Mouse (Mus musculus): ENCODE measurements around the gene Ptpre. TPM values are rescaled to one million over a fixed set of nuclear protein-coding genes. Genes with fewer than 3 reads are reported as not detected.
A peak's percentile ranks its signal among the peaks of the same experiment; 100 is the strongest.

Ptpre gene
- polyA plus RNA-seq, 1 experiment from 2014 or later, result 1.9 TPM

- H3K4me3 ChIP-seq (ENCODE audit: low read depth, low read length), result peak overlapping the region; percentile 82
- ATAC-seq (no peak), DNase-seq (ENCODE audit: low spot score) (no peak)
- no peaks in the 10 kb centered on the region for H3K36me3 ChIP-seq (ENCODE audit: control insufficient read depth, insufficient read depth, low read length)
- H3K27me3 ChIP-seq (replicated peaks; ENCODE audit: control insufficient read depth, insufficient read depth, low read length), result no peaks in the 10 kb centered on the region
- WGBS, result 72% methylated on average over 7 of the region's 7 CpGs
- peak overlapping the region; percentile 45; the same call in 1 of the 2 replicates for H3K9ac ChIP-seq (ENCODE audit: low read length)
- H3K27ac ChIP-seq (ENCODE audit: low read depth, low read length), result no peak overlapping the region
- peaks cover 14% of the 10 kb centered on the region; the same call in 1 of the 2 replicates for H3K4me1 ChIP-seq (ENCODE audit: control insufficient read depth, insufficient read depth, low read length)
- H3K9me3 ChIP-seq (replicated peaks; ENCODE audit: control insufficient read depth, low read length), result no peaks in the 10 kb centered on the region
- H3K4me2 ChIP-seq (ENCODE audit: low read length), result peak overlapping the region; percentile 78
Observed at GRCm38 (mm10) chr7:135716968-135717557, 179.8 kb downstream of the Ptpre start.

GRCm38 (mm10) chr7:135721436-135721992 is 184.2 kb downstream of the Ptpre start:
- DNase-seq (ENCODE audit: low spot score), result no peak
- WGBS, result 81% methylated on average over 7 of the region's 7 CpGs
- no peaks in the 10 kb centered on the region for H3K36me3 ChIP-seq (ENCODE audit: control insufficient read depth, insufficient read depth, low read length)

GRCm38 (mm10) chr7:135722011-135722838 is 184.9 kb downstream of the Ptpre start:
- WGBS, result 81% methylated on average over 6 of the region's 6 CpGs
- Histone ChIP-seq H3K4me3 (ENCODE audit: low read depth, low read length) (no peak overlapping the region), H3K27me3 (replicated peaks; ENCODE audit: control insufficient read depth, insufficient read depth, low read length) (no peaks in the 10 kb centered on the region), H3K4me1 (ENCODE audit: control insufficient read depth, insufficient read depth, low read length) (no peaks in the 10 kb centered on the region), H3K27ac (ENCODE audit: low read depth, low read length) (no peak overlapping the region), H3K9ac (ENCODE audit: low read length) (no peak overlapping the region), H3K4me2 (ENCODE audit: low read length) (no peak overlapping the region), H3K36me3 (ENCODE audit: control insufficient read depth, insufficient read depth, low read length) (no peaks in the 10 kb centered on the region), H3K9me3 (replicated peaks; ENCODE audit: control insufficient read depth, low read length) (no peaks in the 10 kb centered on the region)
- DNase-seq (ENCODE audit: low spot score) (no peak), ATAC-seq (no peak)

More at GRCm38 (mm10) chr7:135721436-135721992, 184.2 kb downstream of the Ptpre start:
- H3K27me3 ChIP-seq (replicated peaks; ENCODE audit: control insufficient read depth, insufficient read depth, low read length), result no peaks in the 10 kb centered on the region
- H3K4me3 ChIP-seq (ENCODE audit: low read depth, low read length), result no peak overlapping the region
- no peak overlapping the region for H3K27ac ChIP-seq (ENCODE audit: low read depth, low read length)
- H3K9ac ChIP-seq (ENCODE audit: low read length), result no peak overlapping the region
- no peaks in the 10 kb centered on the region for H3K9me3 ChIP-seq (replicated peaks; ENCODE audit: control insufficient read depth, low read length)
- H3K4me1 ChIP-seq (ENCODE audit: control insufficient read depth, insufficient read depth, low read length), result 0 out of 2 replicates have a peak, but pooled peaks cover 4% of the 10 kb centered on the region
- no peak for ATAC-seq
- no peak overlapping the region for H3K4me2 ChIP-seq (ENCODE audit: low read length)

GRCm38 (mm10) chr7:135723672-135724341 is 186.5 kb downstream of the Ptpre start:
- Histone ChIP-seq H3K9me3 (replicated peaks; ENCODE audit: control insufficient read depth, low read length) (no peaks in the 10 kb centered on the region), H3K4me1 (ENCODE audit: control insufficient read depth, insufficient read depth, low read length) (no peaks in the 10 kb centered on the region), H3K36me3 (ENCODE audit: control insufficient read depth, insufficient read depth, low read length) (no peaks in the 10 kb centered on the region), H3K4me2 (ENCODE audit: low read length) (no peak overlapping the region), H3K27me3 (replicated peaks; ENCODE audit: control insufficient read depth, insufficient read depth, low read length) (no peaks in the 10 kb centered on the region), H3K9ac (ENCODE audit: low read length) (no peak overlapping the region), H3K27ac (ENCODE audit: low read depth, low read length) (no peak overlapping the region), H3K4me3 (ENCODE audit: low read depth, low read length) (no peak overlapping the region)
- WGBS, result 75% methylated on average over 6 of the region's 6 CpGs
- ATAC-seq, result no peak
- no peak for DNase-seq (ENCODE audit: low spot score)

GRCm38 (mm10) chr7:135726707-135727106 is 189.4 kb downstream of the Ptpre start:
- H3K36me3 ChIP-seq (ENCODE audit: control insufficient read depth, insufficient read depth, low read length), result no peaks in the 10 kb centered on the region
- no peak overlapping the region for H3K27ac ChIP-seq (ENCODE audit: low read depth, low read length)
- H3K4me1 ChIP-seq (ENCODE audit: control insufficient read depth, insufficient read depth, low read length), result no peaks in the 10 kb centered on the region
- H3K9ac ChIP-seq (ENCODE audit: low read length), result no peak overlapping the region
- H3K4me3 ChIP-seq (ENCODE audit: low read depth, low read length), result no peak overlapping the region
- no peak overlapping the region for H3K4me2 ChIP-seq (ENCODE audit: low read length)
- 90% methylated on average over 1 of the region's 1 CpGs for WGBS
- no peaks in the 10 kb centered on the region for H3K9me3 ChIP-seq (replicated peaks; ENCODE audit: control insufficient read depth, low read length)
- ATAC-seq (no peak), DNase-seq (ENCODE audit: low spot score) (no peak)
- no peaks in the 10 kb centered on the region for H3K27me3 ChIP-seq (replicated peaks; ENCODE audit: control insufficient read depth, insufficient read depth, low read length)

- DNase-seq (ENCODE audit: low spot score) (no peak), ATAC-seq (no peak)
- no peak overlapping the region for H3K4me2 ChIP-seq (ENCODE audit: low read length)
- 94% methylated on average over 12 of the region's 12 CpGs for WGBS
- no peaks in the 10 kb centered on the region for H3K36me3 ChIP-seq (ENCODE audit: control insufficient read depth, insufficient read depth, low read length)
- no peaks in the 10 kb centered on the region for H3K9me3 ChIP-seq (replicated peaks; ENCODE audit: control insufficient read depth, low read length)
- no peak overlapping the region for H3K27ac ChIP-seq (ENCODE audit: low read depth, low read length)
- no peaks in the 10 kb centered on the region for H3K27me3 ChIP-seq (replicated peaks; ENCODE audit: control insufficient read depth, insufficient read depth, low read length)
- no peak overlapping the region for H3K4me3 ChIP-seq (ENCODE audit: low read depth, low read length)
- H3K9ac ChIP-seq (ENCODE audit: low read length), result no peak overlapping the region
- H3K4me1 ChIP-seq (ENCODE audit: control insufficient read depth, insufficient read depth, low read length), result no peaks in the 10 kb centered on the region
Observed at GRCm38 (mm10) chr7:135728038-135728437, 190.8 kb downstream of the Ptpre start.

GRCm38 (mm10) chr7:135734379-135734778 is 197.1 kb downstream of the Ptpre start:
- 93% methylated on average over 5 of the region's 5 CpGs for WGBS
- no peak for DNase-seq (ENCODE audit: low spot score)
- no peak overlapping the region for H3K4me2 ChIP-seq (ENCODE audit: low read length)

GRCm38 (mm10) chr7:135734911-135735646 is 197.8 kb downstream of the Ptpre start:
- Histone ChIP-seq H3K27me3 (replicated peaks; ENCODE audit: control insufficient read depth, insufficient read depth, low read length) (no peaks in the 10 kb centered on the region), H3K9ac (ENCODE audit: low read length) (no peak overlapping the region), H3K27ac (ENCODE audit: low read depth, low read length) (no peak overlapping the region), H3K36me3 (ENCODE audit: control insufficient read depth, insufficient read depth, low read length) (no peaks in the 10 kb centered on the region), H3K4me1 (ENCODE audit: control insufficient read depth, insufficient read depth, low read length) (no peaks in the 10 kb centered on the region), H3K4me2 (ENCODE audit: low read length) (peak overlapping the region; percentile 39; the same call in 1 of the 2 replicates), H3K9me3 (replicated peaks; ENCODE audit: control insufficient read depth, low read length) (no peaks in the 10 kb centered on the region), H3K4me3 (ENCODE audit: low read depth, low read length) (no peak overlapping the region)
- WGBS, result 83% methylated on average over 9 of the region's 9 CpGs
- DNase-seq (ENCODE audit: low spot score) (no peak), ATAC-seq (peak; percentile 24; the same call in 1 of the 2 replicates)

More at GRCm38 (mm10) chr7:135734379-135734778, 197.1 kb downstream of the Ptpre start:
- H3K27me3 ChIP-seq (replicated peaks; ENCODE audit: control insufficient read depth, insufficient read depth, low read length), result no peaks in the 10 kb centered on the region
- H3K4me3 ChIP-seq (ENCODE audit: low read depth, low read length), result no peak overlapping the region
- no peak overlapping the region for H3K27ac ChIP-seq (ENCODE audit: low read depth, low read length)
- no peaks in the 10 kb centered on the region for H3K9me3 ChIP-seq (replicated peaks; ENCODE audit: control insufficient read depth, low read length)
- H3K9ac ChIP-seq (ENCODE audit: low read length), result no peak overlapping the region
- no peak for ATAC-seq
- H3K36me3 ChIP-seq (ENCODE audit: control insufficient read depth, insufficient read depth, low read length), result no peaks in the 10 kb centered on the region
- no peaks in the 10 kb centered on the region for H3K4me1 ChIP-seq (ENCODE audit: control insufficient read depth, insufficient read depth, low read length)

All from forebrain, embryonic 14.5 days (tissue).